Mouse (Mus musculus) bone marrow macrophage, adult 2 months (primary cell): ENCODE results near the gene Fam222a. TPM values are rescaled to one million over a fixed set of nuclear protein-coding genes. Genes with fewer than 3 reads are reported as not detected.

Experiments
- H3K27ac ChIP-seq: 2 replicates; pipeline ENCODE4 v1.5.1; 2012; ENCODE audit warnings: low read depth, low read length; ENCODE audit not compliant: insufficient read depth
- H3K4me1 ChIP-seq: 2 replicates; pipeline ENCODE4 v1.6.1; 2012; ENCODE audit warnings: low read length; ENCODE audit not compliant: control insufficient read depth, insufficient read depth
- H3K4me3 ChIP-seq: 2 replicates; pipeline ENCODE4 v1.5.1; 2012; ENCODE audit warnings: mild to moderate bottlenecking, low read length, moderate library complexity; ENCODE audit not compliant: insufficient read depth
- CTCF ChIP-seq: IDR thresholded peaks from 2 replicates; pipeline ENCODE4 v1.5.1; 2012; ENCODE audit warnings: low read depth, mild to moderate bottlenecking, low read length, moderate library complexity
- POLR2A ChIP-seq: IDR thresholded peaks from 2 replicates; pipeline ENCODE4 v1.6.1; 2012; ENCODE audit warnings: mild to moderate bottlenecking, low read depth, low read length, borderline replicate concordance
- polyA plus RNA-seq: library from polyadenylated mRNA; stranded (reverse); fragments of >200 nt; gene quantifications from 2 replicates; pipeline ENCODE4 v1.2.4, GENCODE M21; 2012; ENCODE audit not compliant: missing spikeins, insufficient read depth, insufficient read length

Fam222a gene
- polyA plus RNA-seq, 1 experiment, result 1.9 TPM

GRCm38 (mm10) chr5:114569918-114570670, 2.3 kb downstream of the Fam222a start:
- Histone ChIP-seq H3K4me1 (peaks cover 4% of the 10 kb centered on the region; the same call in 1 of the 2 replicates), H3K27ac (no peak overlapping the region), H3K4me3 (no peak overlapping the region)
- TF ChIP-seq CTCF (no peak), POLR2A (no peak)

- Histone ChIP-seq H3K4me1 (peaks cover 4% of the 10 kb centered on the region; the same call in 1 of the 2 replicates), H3K27ac (no peak overlapping the region), H3K4me3 (no peak overlapping the region)
- no peak for TF ChIP-seq POLR2A
- no peak for TF ChIP-seq CTCF
Observed at GRCm38 (mm10) chr5:114570791-114571450, 3.1 kb downstream of the Fam222a start.

GRCm38 (mm10) chr5:114571451-114572030, 3.7 kb downstream of the Fam222a start:
- TF ChIP-seq CTCF (no peak), POLR2A (no peak)
- no peak overlapping the region for H3K4me3 ChIP-seq
- no peak overlapping the region for H3K27ac ChIP-seq
- H3K4me1 ChIP-seq, result peaks cover 4% of the 10 kb centered on the region; the same call in 1 of the 2 replicates

- Histone ChIP-seq H3K4me1 (peaks cover 4% of the 10 kb centered on the region; the same call in 1 of the 2 replicates), H3K27ac (no peak overlapping the region)
- no peak for TF ChIP-seq CTCF
- no peak for TF ChIP-seq POLR2A
Observed at GRCm38 (mm10) chr5:114572997-114573396, 5.2 kb downstream of the Fam222a start.

GRCm38 (mm10) chr5:114573920-114574628, 6.3 kb downstream of the Fam222a start:
- H3K4me1 ChIP-seq, result no peaks in the 10 kb centered on the region
- H3K27ac ChIP-seq, result no peak overlapping the region
- H3K4me3 ChIP-seq, result no peak overlapping the region
- TF ChIP-seq CTCF (no peak), POLR2A (no peak)

More at GRCm38 (mm10) chr5:114572997-114573396, 5.2 kb downstream of the Fam222a start:
- no peak overlapping the region for H3K4me3 ChIP-seq

GRCm38 (mm10) chr5:114575010-114575409, 7.2 kb downstream of the Fam222a start:
- Histone ChIP-seq H3K27ac (no peak overlapping the region), H3K4me3 (no peak overlapping the region), H3K4me1 (no peaks in the 10 kb centered on the region)
- no peak for TF ChIP-seq CTCF
- no peak for TF ChIP-seq POLR2A

- H3K4me1 ChIP-seq, result no peaks in the 10 kb centered on the region
- H3K27ac ChIP-seq, result no peak overlapping the region
- no peak for TF ChIP-seq CTCF
- no peak for TF ChIP-seq POLR2A
Observed at GRCm38 (mm10) chr5:114575530-114575929, 7.7 kb downstream of the Fam222a start.

GRCm38 (mm10) chr5:114575986-114576605, 8.3 kb downstream of the Fam222a start:
- TF ChIP-seq POLR2A (no peak), CTCF (no peak)
- no peaks in the 10 kb centered on the region for H3K4me1 ChIP-seq
- no peak overlapping the region for H3K4me3 ChIP-seq
- no peak overlapping the region for H3K27ac ChIP-seq

More at GRCm38 (mm10) chr5:114575530-114575929, 7.7 kb downstream of the Fam222a start:
- H3K4me3 ChIP-seq, result no peak overlapping the region

GRCm38 (mm10) chr5:114578361-114578760, 10.5 kb downstream of the Fam222a start:
- TF ChIP-seq CTCF (no peak), POLR2A (no peak)
- Histone ChIP-seq H3K27ac (no peak overlapping the region), H3K4me1 (no peaks in the 10 kb centered on the region), H3K4me3 (no peak overlapping the region)
